Mouse (Mus musculus) olfactory bulb, adult 2 months (tissue): Measurements from ENCODE around the gene Nipal4. TPM values are rescaled to one million over a fixed set of nuclear protein-coding genes. Genes with fewer than 3 reads are reported as not detected.

Experiments used
- H3K27ac ChIP-seq: fragments of 200-500 bp; 2 replicates; pipeline ENCODE4 v1.5.1; 2012; ENCODE audit warnings: low read depth, low read length; ENCODE audit not compliant: insufficient read depth
- H3K4me1 ChIP-seq: fragments of 200-500 bp; 2 replicates; pipeline ENCODE4 v1.6.1; 2012; ENCODE audit warnings: low read length; ENCODE audit not compliant: control insufficient read depth, insufficient read depth
- H3K4me3 ChIP-seq: fragments of 200-500 bp; 2 replicates; pipeline ENCODE4 v1.5.1; 2012; ENCODE audit warnings: mild to moderate bottlenecking, low read depth, low read length, moderate library complexity; ENCODE audit not compliant: insufficient read depth
- CTCF ChIP-seq: fragments of 200-500 bp; IDR thresholded peaks from 2 replicates; pipeline ENCODE4 v1.5.1; 2012; ENCODE audit warnings: low read depth, mild to moderate bottlenecking, low read length, moderate library complexity; ENCODE audit not compliant: insufficient read depth
- POLR2A ChIP-seq: fragments of 200-500 bp; IDR thresholded peaks from 2 replicates; pipeline ENCODE4 v1.6.1; 2012; ENCODE audit warnings: mild to moderate bottlenecking, low read depth, low read length, moderate library complexity; ENCODE audit not compliant: insufficient read depth
- WGBS: fragments of 180-500 bp; shearing (Covaris S2); methylation state at CpG from one replicate; pipeline ENCODE4 v1.1.7; 2018; 5-methylcytosine and 5-hydroxymethylcytosine counted together
- polyA plus RNA-seq: library from polyadenylated mRNA; stranded (reverse); fragments of >200 nt; gene quantifications from 2 replicates; pipeline ENCODE4 v1.2.4, GENCODE M21; 2012; ENCODE audit warnings: low replicate concordance; ENCODE audit not compliant: missing spikeins, insufficient read depth, insufficient read length

The Nipal4 gene
- polyA plus RNA-seq, 1 experiment = not detected

DNA sequence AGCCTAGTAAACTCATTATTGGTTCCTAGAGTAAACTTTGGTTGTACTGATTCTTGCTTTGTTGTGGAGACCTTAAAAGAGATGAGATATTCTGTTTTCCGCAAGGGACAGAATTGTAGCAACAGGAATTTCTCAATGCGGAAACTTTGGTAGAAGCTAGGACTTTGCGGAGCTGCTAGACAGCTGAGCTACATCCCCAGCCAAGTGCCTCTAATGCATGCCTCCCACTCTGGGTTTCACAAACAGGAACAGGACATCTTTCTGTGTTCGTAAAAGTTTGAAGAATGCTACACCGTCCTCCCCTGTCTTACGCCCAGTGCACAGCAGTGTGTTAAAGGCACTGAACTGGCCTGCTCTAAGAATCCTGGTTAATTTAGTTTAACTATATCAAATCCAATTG lies 9.8 kb upstream of the Nipal4 start:
- TF ChIP-seq POLR2A = no peak
- TF ChIP-seq CTCF = no peak
- WGBS = 93% methylated on average over 6 of the region's 6 CpGs
- Histone ChIP-seq H3K27ac (no peak overlapping the region), H3K4me3 (no peak overlapping the region), H3K4me1 (no peaks in the 10 kb centered on the region)

DNA sequence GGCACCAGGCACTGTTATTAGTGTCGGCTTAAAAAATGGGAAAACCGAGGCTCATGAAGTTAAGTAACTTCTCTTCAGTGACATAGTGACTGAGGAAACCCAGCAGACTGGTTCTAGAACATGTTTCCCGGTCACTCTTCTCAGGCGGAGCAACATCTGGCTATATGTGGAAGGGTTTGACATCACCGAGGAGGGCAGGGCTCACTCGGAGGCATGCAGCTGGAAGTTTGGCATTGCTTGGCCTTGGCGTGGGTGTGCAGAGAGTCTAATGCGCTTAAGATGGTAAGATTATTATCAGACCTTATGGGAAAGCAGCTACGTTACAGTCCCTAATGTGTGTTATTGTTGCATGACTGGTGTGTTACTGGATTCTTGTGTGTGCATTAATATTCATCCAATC lies 5.8 kb upstream of the Nipal4 start:
- Histone ChIP-seq H3K27ac (no peak overlapping the region), H3K4me1 (no peaks in the 10 kb centered on the region), H3K4me3 (no peak overlapping the region)
- 89% methylated on average over 9 of the region's 9 CpGs for WGBS
- TF ChIP-seq POLR2A (no peak), CTCF (no peak)

DNA sequence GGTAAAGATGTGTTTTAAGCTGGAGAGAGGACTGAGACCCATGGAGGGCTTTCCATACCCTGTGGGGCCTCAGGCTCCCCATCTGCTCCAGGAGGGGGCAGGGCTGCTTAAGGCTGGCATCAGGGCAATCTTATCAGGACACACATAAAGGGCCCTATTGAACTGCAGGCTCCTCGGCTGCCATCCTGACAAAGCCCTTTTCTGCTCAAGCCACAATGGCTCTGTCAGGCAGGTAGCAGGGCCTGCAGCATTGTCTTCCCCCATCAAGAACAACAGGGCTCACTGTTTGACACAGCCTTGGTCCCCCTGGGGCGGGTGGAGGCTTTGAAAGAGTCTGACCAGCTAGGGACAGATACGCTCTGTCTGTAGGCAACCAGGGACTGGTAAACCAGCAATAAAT lies 3.6 kb upstream of the Nipal4 start:
- Histone ChIP-seq H3K27ac (no peak overlapping the region), H3K4me3 (no peak overlapping the region), H3K4me1 (peaks cover 7% of the 10 kb centered on the region)
- TF ChIP-seq CTCF (no peak), POLR2A (no peak)
- WGBS = 66% methylated on average over 3 of the region's 3 CpGs

DNA sequence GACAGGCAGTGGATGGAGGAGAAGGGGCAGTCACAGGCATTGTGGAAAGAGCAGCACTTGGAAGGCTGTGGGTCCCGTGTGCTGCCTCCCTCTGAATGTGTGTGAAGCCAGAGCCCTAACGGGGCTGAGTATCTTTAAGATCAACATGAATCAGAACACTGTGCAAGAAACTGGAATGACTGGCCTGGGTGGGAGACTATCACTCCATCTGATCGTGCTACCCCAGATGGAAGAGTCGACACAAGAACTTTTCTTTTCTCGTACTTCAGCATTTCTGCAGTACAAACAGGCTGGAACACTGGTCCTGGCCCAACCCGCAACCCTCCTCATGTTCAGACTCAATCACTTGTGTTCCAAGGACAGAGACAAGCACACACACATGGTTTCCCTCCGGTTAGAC lies 2.2 kb upstream of the Nipal4 start:
- WGBS = 91% methylated on average over 7 of the region's 7 CpGs
- peaks cover 7% of the 10 kb centered on the region for H3K4me1 ChIP-seq
- no peak overlapping the region for H3K4me3 ChIP-seq
- no peak overlapping the region for H3K27ac ChIP-seq
- TF ChIP-seq POLR2A = no peak
- TF ChIP-seq CTCF = no peak

DNA sequence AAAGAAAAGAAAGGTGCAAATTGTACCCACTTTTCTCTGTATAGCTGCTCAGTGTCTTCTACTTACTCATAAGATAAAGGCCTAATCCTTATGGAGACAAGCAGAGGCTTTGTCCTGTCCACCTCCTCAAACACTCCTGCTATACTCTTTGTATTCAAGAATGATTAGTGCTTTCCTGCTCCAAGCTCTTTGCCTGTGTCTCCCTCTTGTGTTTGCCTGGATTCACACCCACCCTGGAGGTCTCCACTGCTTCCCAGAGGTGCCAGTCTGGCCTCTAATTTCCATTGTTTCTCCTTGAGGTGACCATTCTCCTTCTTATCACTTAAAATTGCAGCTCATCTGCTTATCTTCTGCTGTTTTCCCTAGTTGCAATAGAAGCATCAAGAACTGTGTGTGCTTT lies 8.8 kb downstream of the Nipal4 start:
- no peaks in the 10 kb centered on the region for H3K4me1 ChIP-seq
- no peak overlapping the region for H3K27ac ChIP-seq
- TF ChIP-seq CTCF = no peak
- no peak for TF ChIP-seq POLR2A
- no peak overlapping the region for H3K4me3 ChIP-seq

DNA sequence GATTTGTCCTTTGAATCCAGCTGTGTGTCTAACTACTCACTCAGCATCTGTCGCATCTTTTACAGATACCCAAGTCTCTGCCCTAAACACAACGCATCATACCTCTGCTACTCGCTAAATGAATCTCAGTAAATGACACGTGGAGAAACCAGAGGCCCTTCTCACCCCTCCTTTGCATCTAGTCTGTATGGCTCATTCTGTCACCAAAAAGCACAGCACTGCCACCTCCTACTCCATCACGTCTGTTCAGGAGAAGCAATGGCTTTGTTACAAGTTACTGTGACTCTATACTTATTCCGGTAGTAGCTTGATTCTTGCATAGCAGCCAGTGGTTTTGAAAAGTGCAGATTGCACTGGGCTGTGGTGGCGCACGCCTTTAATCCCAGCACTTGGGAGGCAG lies 9.4 kb downstream of the Nipal4 start:
- no peaks in the 10 kb centered on the region for H3K4me1 ChIP-seq
- TF ChIP-seq POLR2A (no peak), CTCF (no peak)
- no peak overlapping the region for H3K27ac ChIP-seq
- H3K4me3 ChIP-seq = no peak overlapping the region
- 88% methylated on average over 8 of the region's 8 CpGs for WGBS

DNA sequence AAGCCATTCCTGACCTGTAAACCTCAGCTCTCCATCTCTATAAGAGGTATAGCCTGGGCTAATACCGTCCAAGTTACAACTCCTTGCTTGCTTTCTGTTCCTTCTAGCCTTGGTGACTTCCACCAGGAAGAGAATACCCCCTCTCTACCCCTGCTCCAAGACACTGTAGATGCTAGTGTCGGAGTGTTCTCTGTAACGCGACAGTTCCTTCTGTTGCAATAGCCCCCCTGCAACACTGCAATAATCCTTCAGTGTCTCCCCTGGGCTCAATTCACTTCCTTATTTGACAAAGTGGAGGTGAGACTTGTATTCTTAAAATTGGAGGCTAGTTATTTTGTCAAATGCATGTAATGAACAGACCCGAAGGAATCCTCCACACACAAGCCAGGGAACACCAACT lies 19.7 kb downstream of the Nipal4 start:
- whole genome bisulfite sequencing = 95% methylated on average over 5 of the region's 5 CpGs
- TF ChIP-seq POLR2A (no peak), CTCF (no peak)
- no peak overlapping the region for H3K27ac ChIP-seq
- no peaks in the 10 kb centered on the region for H3K4me1 ChIP-seq
- H3K4me3 ChIP-seq = no peak overlapping the region

DNA sequence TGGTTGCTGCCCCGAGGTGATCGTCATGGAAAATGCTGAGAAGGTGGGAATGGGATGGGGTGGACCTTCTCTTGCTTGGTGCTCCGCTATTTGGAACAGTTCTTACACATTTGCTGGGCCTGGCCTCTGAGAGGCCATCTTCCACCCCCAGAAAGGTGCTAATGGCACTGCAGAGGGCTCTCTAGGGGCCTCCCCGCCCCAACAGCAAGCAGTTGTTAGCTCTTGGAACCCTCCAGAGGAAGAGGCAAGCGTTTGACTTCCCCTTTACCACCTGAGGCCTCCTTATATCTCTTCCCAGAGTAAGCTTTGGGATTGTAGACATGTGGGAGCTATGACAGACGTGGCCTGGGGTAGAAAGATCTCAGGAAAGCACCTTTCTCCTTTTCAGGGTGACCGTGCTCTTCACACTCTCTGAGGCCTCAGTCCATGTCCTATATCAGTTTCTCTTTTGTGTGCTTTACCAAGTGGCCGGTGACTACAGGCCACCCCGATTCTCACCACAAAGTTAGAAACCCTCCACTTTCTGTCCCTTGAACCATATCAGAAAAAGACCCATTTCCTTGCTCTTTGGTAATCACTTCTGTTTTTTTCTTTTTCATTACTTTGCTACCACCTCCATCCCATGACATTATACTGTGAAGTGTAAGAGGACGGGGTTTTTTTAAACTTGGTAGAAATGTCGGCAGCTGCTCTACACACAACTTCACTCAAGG lies 21.0 kb downstream of the Nipal4 start:
- H3K4me3 ChIP-seq = no peak overlapping the region
- H3K4me1 ChIP-seq = no peaks in the 10 kb centered on the region
- H3K27ac ChIP-seq = no peak overlapping the region
- TF ChIP-seq POLR2A (no peak), CTCF (no peak)
- WGBS = 94% methylated on average over 11 of the region's 11 CpGs

DNA sequence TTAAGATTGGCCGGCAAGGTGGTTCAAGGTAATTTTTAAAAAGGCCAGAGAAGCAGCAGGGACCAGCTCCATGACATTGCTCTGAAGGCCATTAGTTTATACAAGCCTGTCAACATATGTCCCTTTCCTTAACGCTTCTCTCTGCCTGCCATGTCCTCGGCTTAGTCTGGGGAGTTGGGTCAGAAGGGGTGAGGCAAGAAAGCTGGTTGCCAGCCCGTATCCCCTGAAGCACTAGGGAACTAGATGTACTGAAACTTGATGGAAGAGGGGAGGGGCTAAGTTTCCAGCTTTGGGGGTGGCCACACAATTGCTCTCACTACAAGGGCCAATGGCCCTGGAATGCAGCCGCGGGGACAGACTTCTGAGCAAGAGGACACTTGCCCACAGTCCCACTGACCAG lies 23.0 kb downstream of the Nipal4 start:
- WGBS = 91% methylated on average over 6 of the region's 6 CpGs
- Histone ChIP-seq H3K27ac (no peak overlapping the region), H3K4me1 (no peaks in the 10 kb centered on the region), H3K4me3 (no peak overlapping the region)
- no peak for TF ChIP-seq POLR2A
- TF ChIP-seq CTCF = no peak

DNA sequence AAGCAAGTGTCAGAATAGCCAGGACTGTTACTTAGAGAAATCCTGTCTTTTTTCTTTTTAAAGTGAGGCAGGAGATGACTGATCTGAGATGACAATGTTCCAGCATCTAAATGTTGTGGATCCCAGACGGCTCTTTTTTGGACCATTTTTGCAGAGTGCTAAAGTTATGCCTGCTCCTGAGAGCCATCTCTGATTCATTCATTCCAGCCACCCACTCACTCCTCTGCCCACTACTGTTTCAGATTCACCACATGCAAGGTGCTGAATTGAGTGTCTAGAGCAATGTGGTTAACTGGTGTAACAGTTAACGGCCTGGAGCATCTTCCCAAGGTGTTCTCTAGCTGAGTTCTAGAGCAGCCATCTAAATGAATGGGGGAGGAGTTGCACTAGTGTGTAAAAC lies 31.4 kb downstream of the Nipal4 start:
- Histone ChIP-seq H3K4me3 (no peak overlapping the region), H3K27ac (no peak overlapping the region), H3K4me1 (peaks cover 3% of the 10 kb centered on the region)
- 55% methylated on average over 2 of the region's 2 CpGs for WGBS
- TF ChIP-seq CTCF = no peak
- TF ChIP-seq POLR2A = no peak
